Mouse (Mus musculus) stomach, postnatal 0 days (tissue): ENCODE measurements around the gene Tmem165.

Experiments used
- CTCF ChIP-seq: IDR thresholded peaks from 2 replicates; pipeline ENCODE4 v1.5.1; 2016; ENCODE audit warnings: antibody characterized with exemption, low read depth, mild to moderate bottlenecking, moderate library complexity
- EP300 ChIP-seq: optimal IDR thresholded peaks from 2 replicates; pipeline ENCODE3; 2016; ENCODE audit warnings: antibody characterized with exemption

- TF ChIP-seq CTCF (no peak), EP300 (no peak)
Observed at GRCm38 (mm10) chr5:76208066-76208465, 24.4 kb downstream of the Tmem165 start.
